Mouse (Mus musculus): ENCODE measurements at regions not wholly inside any gene's neighbourhood (a gene's known extent, or its start where the extent isn't known, plus 50 kb on each side); places are given as distances from the start of the nearest gene placed in this dataset.

GRCm38 (mm10) chr14:108464192-108464591 is 449.8 kb downstream of the Slitrk1 start:
- Histone ChIP-seq H3K4me2 (no peak overlapping the region), H3K4me1 (no peaks in the 10 kb centered on the region), H3K27ac (no peak overlapping the region), H3K4me3 (no peak overlapping the region), H3K9ac (no peak overlapping the region), H3K36me3 (replicated peaks) (no peaks in the 10 kb centered on the region), H3K9me3 (no peaks in the 10 kb centered on the region), H3K27me3 (replicated peaks) (no peaks in the 10 kb centered on the region)
- WGBS = 45% methylated on average over 1 of the region's 1 CpGs
- ATAC-seq (replicated peaks) = no peak

DNA sequence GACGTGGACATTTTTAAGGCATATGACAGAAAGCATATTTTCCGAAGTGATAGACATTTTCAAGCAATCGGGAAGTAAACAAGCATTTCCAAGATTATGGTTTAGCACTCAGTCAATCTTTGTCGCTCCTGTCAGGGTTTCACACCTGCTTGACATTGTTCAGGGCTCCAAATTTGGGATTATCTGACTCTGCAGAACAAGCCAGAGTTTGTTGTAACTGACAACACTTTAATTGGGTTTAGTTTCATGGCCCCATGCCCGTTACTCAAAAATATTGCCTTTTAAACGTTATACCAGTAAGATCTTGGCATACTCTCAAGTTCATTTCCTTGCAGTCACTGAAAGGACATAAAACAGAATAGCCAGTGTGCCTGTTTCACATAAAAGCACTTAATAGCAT is 454.6 kb downstream of the Slitrk1 start:
- H3K9ac ChIP-seq = no peak overlapping the region
- WGBS = 68% methylated on average over 6 of the region's 6 CpGs
- H3K27ac ChIP-seq = no peak overlapping the region
- ATAC-seq (replicated peaks) = no peak
- H3K9me3 ChIP-seq = no peaks in the 10 kb centered on the region
- H3K27me3 ChIP-seq (replicated peaks) = no peaks in the 10 kb centered on the region
- no peaks in the 10 kb centered on the region for H3K36me3 ChIP-seq (replicated peaks)
- no peak overlapping the region for H3K4me3 ChIP-seq
- H3K4me2 ChIP-seq = no peak overlapping the region
- no peaks in the 10 kb centered on the region for H3K4me1 ChIP-seq

DNA sequence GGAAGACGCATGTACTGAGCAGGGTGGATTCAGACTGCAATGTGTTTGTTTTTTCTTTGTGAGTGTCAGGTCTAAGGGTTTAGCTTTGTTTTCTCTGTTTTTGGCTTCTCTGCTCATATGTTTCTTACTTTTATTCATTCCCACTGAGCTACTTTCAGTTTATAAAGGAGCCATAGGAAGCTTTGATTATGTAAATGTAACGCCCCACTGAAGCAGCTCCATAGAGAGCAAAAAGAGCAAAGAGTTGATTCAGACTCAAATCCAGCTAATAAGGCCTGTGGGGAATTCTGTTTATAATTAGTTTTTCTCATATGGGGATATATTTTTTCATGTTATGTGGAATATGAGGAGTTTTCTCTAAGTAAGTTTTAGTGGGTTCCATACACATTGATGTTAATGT is 476.9 kb downstream of the Slitrk1 start:
- 0 out of 2 replicates have a peak, but pooled peaks have one; percentile 27 for ATAC-seq (replicated peaks)
- Histone ChIP-seq H3K9me3 (no peaks in the 10 kb centered on the region), H3K9ac (no peak overlapping the region), H3K27me3 (replicated peaks) (no peaks in the 10 kb centered on the region), H3K27ac (no peak overlapping the region), H3K4me3 (no peak overlapping the region), H3K36me3 (replicated peaks) (no peaks in the 10 kb centered on the region), H3K4me2 (no peak overlapping the region), H3K4me1 (no peaks in the 10 kb centered on the region)
- 14% methylated on average over 2 of the region's 2 CpGs for WGBS

- H3K4me1 ChIP-seq = no peaks in the 10 kb centered on the region
- no peak overlapping the region for H3K9ac ChIP-seq
- H3K9me3 ChIP-seq = no peaks in the 10 kb centered on the region
- ATAC-seq (replicated peaks) = no peak
- no peaks in the 10 kb centered on the region for H3K36me3 ChIP-seq (replicated peaks)
- no peak overlapping the region for H3K27ac ChIP-seq
- H3K27me3 ChIP-seq (replicated peaks) = no peaks in the 10 kb centered on the region
- 42% methylated on average over 2 of the region's 2 CpGs for WGBS
- H3K4me2 ChIP-seq = no peak overlapping the region
- no peak overlapping the region for H3K4me3 ChIP-seq
Observed at GRCm38 (mm10) chr14:108405113-108405512, 508.8 kb downstream of the Slitrk1 start.

DNA sequence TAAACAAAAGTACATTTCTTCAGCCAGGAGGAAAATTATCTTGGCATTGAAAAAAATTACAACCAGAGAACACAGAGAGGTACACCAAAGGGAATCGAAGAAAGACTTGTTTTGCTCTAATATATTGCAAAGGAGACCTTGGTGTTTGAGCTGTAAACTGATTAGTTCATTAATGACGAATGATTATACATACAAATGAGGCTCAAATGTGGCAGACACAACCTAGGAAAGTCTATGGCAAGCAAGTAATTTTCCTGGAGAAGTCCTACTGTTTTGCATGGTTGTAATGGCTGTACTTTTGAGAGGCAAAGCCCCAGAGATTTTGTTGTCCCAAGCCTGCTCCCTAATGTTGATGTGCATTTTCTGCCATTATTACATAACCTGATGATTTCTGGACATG is 510.5 kb downstream of the Slitrk1 start:
- no peak overlapping the region for H3K9ac ChIP-seq
- no peaks in the 10 kb centered on the region for H3K27me3 ChIP-seq (replicated peaks)
- ATAC-seq (replicated peaks) = no peak
- H3K4me1 ChIP-seq = no peaks in the 10 kb centered on the region
- H3K4me3 ChIP-seq = no peak overlapping the region
- no peaks in the 10 kb centered on the region for H3K9me3 ChIP-seq
- H3K4me2 ChIP-seq = no peak overlapping the region
- H3K27ac ChIP-seq = no peak overlapping the region
- 66% methylated on average over 2 of the region's 2 CpGs for WGBS
- no peaks in the 10 kb centered on the region for H3K36me3 ChIP-seq (replicated peaks)
